Mouse (Mus musculus): ENCODE results near the gene Brsk2.
A peak's percentile ranks its signal among the peaks of the same experiment; 100 is the strongest.

- no peak for TF ChIP-seq POLR2A (IDR thresholded peaks at IDR 0.05; ENCODE audit: borderline replicate concordance, extremely low read depth, low read depth, low read length)
- TF ChIP-seq CTCF (IDR thresholded peaks at IDR 0.05; ENCODE audit: insufficient read depth, low read length) = 0 out of 2 replicates have a peak, but pooled peaks have one; percentile 2
Measured at GRCm38 (mm10) chr7:141948045-141948444, 1.5 kb upstream of the Brsk2 start.

Measured in lung, adult 2 months (tissue).